Mouse (Mus musculus): ENCODE measurements around the gene Vipr1.

Vipr1 gene

DNA sequence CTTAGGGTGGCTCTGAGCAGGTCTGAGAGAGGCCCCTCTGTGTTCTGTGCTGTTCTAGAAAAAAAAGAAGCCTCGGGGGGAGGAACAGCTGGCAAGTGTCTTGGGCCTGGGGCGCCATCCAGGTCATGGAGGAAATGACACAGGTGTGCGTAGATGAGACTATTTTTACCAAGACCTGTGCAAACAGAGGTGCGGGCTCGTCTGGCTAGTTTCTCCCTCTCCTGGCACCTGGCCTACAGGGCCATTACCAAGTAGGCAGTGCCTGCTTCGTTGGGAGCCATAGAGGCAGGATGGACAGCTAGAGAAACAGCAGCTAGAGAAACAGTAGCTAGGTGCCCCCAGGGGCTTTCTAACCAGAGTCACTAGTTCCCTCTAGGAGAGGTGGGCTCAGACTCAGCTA lies 9.2 kb upstream of the Vipr1 start:
- DNase-seq (ENCODE audit: low spot score in 2 of 2) = no peak

DNA sequence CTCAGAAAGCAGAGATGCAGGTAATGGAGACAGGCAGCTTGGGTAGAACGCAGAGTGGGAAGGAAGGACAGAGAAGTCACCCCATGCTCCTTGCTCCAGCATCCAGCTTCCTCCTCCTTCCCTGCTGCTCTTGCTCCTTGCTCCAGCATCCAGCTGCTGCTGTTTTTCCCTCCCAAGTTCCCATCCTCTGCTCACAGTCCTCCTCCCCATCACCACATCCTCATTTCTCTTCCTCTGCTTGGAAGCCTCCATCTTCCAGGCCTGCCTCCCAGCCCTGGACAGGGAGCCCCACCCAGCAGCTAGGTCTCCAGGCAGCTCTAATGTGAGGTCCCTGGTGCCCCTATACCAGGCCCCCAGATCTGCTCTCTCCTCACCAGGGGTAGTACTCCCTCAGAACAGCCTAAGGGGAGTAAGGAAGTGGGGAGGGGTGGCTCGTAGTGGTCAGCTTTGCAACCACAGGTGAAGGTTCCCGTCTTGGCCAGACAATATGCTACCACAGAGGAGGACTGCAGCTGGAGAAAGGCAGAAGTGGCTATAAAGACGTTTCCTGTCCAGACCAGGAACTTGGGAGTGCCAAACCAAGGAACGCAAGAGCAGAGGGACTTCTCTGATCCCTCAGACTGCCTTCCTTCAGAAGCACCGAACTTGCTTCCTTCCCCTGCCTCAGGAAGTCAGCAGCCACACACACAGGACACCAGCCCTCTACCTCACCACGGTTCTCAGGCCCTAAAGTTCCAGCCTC lies 6.5 kb upstream of the Vipr1 start:
- DNase-seq (ENCODE audit: low spot score in 2 of 2) = no peak

DNA sequence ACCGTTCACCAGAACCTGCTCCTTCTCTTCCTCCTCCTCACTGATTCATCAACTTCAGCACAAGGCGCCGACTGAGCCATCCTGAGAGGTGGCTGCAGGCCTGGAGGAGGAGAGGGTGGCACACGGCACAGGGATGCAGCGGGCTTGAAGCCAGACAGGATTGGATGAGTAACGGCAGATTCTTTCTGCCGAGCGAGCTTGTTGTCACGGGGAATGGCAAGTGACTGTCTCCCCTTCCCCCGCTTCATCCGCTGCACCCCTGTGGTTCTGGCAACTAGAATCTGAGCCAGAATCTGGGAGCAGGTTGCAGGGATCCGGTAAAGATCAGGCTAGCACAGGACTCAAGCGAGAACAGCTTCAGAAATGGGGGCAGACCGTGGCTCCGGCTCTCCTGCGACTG lies 2.7 kb upstream of the Vipr1 start:
- peak; percentile 82 to 85 for DNase-seq (ENCODE audit: low spot score in 2 of 2)

DNA sequence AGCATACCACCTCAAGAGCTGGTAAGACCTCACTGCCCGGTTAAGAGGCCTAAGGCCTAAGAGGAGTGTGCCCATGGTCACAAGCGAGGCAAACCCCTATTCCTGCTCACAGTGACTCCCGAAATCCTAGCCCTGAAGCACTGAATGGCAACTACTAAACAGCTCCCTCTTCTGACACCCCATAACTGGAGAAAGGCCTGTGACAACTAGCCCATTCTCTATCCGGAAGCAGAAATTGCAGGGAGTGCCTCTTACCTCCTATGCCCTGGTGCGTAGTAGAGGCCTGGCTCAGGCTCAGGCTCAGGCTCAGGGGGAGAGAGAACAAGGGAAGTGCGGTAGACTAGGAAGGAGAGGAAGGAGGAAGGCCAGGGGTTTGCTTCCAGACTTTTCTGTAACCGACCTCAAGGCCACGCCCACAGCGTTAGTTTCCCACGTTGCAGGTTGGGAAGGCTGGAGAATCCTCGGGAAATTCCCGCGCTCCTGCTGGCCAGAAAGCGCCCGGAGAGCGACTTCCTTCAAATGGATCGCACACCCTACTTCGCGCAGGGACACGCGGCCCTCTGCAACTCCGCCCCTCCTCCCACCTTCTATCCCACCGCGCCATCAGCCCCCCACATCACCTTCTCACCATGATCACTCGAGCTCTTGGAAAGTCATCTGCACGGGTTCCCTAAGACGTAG lies 1.1 kb upstream of the Vipr1 start:
- peak in 1 of 2 experiments; percentile 39 for DNase-seq (ENCODE audit: low spot score in 2 of 2)

DNA sequence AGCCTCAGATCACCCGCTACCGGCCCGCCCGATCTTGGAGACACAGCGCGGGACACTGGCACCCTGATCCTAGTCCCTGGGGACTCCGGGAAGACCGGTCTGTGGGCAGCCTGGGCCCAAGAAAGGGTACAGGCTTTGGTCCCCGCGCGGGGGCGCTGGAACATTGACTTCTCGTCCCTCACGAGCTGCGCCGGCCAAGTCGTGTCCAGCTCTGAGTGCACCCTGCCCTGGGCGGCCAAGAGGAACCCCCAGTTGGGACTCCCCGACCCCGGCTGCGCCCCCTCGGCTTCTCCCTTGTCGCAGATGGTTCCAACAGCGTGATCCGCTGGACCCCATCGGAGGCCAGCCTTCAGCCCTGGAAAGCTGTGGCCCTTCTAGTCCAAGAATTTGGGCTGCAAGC lies 515 bp upstream of the Vipr1 start, which contains the start of gene Lyzl4:
Lyzl4 (minus strand) TSS at position 96 of the 400 bp plus-strand sequence.
- peak; percentile 72 for DNase-seq (ENCODE audit: low spot score in 2 of 2)

DNA sequence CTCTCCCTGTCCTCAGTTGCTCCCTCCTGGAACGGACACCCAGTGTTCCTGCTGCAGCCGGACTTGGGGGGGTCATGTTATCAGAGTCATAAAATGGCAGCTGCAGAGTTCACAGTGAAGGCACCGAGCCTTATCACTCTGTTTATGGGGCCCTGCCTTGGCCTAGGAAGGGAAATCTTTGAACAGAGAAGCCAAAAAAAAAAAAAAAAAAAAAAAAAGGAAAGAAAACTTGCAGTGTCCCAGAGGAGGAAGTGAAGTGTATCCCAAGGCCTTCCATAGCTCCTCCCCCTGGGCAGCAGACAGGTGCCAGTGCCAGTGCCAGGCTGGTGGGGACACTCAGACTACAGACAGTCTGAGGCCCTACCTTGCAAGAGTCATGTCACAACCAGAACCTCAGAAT lies 2.3 kb downstream of the Vipr1 start:
- no peak for DNase-seq (ENCODE audit: low spot score in 2 of 2)

DNA sequence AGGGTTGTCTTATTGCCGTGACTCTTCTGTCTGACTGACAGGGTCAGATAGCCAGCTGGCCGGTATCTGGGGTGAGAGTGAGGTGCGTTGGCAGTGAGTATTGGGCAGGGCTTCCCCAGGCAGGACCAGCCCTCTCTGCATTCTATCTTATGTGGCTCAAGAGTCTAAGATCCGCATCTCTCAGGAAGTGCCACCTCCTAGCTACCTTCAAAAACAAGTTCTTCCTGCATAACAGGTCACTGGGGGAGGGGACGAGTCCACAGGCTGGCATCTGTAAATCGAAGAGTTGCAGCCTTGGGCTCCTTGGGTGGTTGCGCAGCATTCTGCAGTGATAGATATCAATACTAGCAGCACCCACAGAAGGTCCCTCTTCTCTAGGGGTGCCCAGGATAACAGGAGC lies 4.5 kb downstream of the Vipr1 start:
- no peak for DNase-seq (ENCODE audit: low spot score in 2 of 2)

DNA sequence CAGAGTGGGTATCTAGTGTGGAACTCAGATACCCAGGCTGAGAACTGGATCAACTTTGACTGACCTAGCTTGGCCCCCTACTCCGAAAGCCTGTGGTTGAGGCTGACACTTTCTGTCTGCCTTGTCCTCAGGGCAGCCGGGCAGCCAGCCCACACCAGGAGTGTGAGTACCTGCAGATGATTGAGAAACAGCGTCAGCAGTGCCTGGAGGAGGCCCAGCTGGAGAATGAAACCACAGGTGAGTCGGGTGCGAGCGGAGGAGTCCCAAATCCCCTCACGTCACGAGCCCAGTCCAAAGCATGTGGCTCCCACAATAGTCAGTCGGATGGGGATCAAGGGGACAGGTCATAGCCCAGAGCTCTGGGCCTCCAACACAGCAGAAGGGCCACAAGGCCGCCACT lies 11.2 kb downstream of the Vipr1 start:
- no peak for DNase-seq (ENCODE audit: low spot score in 2 of 2)

DNA sequence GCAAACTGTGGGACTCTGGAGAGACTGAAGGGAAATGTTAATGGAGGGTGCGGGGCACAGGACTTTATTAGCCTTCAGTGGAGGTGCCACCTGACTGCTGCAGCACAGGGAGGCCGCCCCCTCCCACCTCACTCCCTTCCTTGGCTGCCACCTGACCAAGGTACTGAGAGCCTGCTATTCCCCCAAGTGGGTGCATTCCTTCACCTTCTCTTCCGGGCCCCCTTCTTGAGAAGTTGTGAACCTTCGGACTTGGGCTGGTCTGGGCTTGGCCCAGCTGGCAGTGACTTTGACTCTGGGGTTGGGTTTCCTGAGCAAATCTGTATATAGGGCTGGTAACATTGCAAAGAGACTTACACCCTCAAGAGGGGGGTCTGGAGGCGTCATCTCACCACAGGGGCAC lies 13.8 kb downstream of the Vipr1 start:
- no peak for DNase-seq (ENCODE audit: low spot score in 2 of 2)

DNA sequence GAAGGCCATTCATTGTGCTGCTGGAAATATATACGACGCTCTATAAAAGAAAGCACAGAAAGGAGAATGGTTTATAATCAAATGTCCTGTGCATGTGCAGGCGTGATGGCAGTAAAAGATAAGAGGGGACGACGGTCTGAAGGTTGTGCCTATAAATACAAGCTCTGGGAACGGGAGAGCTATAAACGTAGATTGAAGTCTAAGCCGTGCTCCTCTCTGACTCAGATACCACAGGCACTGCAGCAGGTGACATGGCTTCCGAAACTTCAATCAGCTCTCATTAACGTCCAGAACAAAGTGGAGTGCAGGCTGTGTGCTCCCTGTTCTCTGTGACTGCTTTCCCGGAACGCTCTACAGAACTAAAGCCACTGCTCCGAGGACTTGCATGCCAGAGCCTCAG lies 14.6 kb downstream of the Vipr1 start:
- DNase-seq (ENCODE audit: low spot score in 2 of 2) = no peak

DNA sequence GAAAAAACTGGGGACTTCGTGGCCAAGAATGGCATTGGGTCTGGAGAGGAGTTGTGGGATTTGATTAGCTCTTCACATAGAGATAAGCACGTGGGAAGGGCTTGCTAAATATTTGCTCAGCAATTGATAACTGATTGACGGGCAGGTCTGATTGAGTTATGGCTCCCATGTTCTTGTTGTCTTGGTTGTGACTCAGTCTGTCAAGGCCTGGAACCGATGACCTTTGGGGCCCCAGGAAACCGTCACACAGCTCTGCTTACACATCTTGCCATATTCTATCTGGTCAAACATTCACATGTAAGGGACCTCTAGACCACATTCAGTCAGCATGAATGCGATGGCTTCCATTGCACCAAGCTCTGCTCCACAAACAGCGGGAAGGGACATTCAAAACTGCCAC lies 15.7 kb downstream of the Vipr1 start:
- no peak for DNase-seq (ENCODE audit: low spot score in 2 of 2)

DNA sequence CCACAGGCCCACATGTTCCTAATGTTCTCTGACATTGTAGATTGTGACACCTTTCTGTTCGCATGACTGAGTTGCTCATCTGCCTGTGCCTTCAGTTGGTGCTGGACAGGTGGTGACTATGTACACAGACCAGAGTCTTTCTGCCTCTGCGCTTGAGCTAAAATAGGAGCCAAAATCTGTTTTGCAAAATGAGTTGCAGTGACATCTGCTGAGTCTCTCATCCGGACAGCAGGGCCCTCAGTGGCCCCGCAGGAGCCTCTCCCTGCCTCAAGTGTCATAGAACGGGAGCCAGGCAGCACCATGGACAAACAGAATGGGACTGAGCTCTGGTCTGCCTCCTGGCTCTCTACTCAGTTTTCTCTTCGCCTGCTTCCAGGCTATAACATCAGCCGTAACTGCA lies 17.3 kb downstream of the Vipr1 start:
- no peak for DNase-seq (ENCODE audit: low spot score in 2 of 2)

DNA sequence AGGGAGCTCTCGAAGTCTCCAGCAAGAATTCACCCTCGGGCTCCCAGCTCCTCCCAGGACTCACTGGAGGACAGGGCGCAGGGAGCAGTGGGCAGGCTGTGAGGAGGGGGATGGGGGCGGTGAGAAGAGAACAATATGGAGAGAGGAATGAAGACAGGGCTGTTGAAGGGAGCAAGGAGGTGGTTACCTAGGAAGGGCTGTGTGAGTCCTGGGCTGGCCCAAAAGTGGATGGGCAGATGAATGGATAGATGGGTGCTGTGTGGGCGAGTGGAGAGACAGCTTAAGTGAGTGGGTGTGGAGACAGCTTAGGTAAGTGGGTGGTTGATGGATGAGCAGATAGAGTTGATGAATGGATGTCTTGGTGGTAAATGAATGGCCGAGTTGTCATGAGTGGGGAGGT lies 21.0 kb downstream of the Vipr1 start:
- peak in 1 of 2 experiments; percentile 50 for DNase-seq (ENCODE audit: low spot score in 2 of 2)

DNA sequence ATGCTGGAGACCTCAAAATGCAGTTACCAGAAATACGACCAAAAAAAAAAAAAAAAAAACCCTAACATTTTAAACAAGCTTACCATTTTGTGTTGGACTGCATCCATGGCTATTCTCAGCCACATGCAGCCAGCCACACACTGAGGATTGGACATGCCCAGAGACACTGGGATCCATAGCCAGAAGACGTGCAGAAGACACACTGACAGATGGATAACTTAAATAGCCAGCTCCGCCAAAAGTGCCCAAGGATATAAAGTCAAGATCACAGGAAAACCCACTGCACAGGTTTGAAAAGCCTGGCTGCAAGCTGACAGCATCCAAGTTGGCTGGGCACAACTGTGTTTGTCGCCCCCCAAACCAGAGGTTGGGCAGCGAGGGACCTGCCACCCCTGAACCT lies 21.6 kb downstream of the Vipr1 start:
- peak; percentile 55 to 73 for DNase-seq (ENCODE audit: low spot score in 2 of 2)

DNA sequence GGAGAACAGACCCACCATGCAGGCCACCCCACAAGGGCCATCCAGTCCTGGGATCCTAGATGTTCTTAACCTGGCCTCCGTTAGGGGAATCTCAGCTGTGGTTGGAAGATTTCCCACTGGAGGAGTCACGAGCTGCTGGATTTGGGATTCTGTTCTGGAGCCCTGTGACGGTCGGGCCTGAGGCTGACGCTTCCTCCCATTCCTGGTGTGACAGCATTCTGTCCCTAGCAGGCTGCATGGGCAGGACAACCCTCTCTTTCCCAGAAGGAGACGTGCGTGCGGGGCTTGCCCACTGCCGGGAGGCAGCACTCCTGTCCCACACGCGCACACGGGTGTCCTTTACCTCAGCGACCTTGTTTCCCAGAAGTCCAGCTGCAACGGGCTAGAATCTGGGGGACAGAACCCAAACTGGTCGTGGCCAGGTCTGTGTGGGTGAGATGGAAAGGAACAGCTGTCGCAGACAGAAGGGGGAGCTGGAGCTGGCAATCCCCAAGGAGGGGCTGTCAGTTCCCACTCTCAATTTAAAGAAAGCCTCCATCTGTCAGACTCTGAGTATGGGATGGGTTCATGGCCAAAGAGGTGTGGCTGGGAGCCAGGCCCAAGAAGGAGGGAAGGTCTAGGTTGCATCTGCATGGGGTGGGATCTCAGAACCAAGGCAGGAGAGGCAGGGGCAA lies 24.6 kb downstream of the Vipr1 start:
- DNase-seq (ENCODE audit: low spot score in 2 of 2) = peak; percentile 45 to 52

DNA sequence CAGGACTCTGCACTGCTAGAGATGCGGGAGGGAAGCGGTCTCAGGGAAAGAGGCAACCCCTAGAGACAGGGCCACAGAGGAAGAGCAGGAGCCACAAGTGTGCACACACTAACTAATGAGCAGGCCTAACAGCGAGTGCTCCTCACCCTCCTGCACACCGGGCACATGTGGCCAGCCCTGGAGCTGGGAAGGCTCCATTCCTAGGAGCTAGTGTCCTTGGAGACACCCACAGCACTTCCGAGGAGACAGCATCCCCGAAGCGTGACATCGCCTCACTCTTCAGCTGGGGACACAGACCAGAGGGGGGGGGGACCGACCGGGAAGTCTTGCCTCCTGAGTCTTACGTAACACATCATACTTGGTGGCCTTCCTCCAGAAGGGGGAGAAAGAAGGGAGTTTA lies 25.3 kb downstream of the Vipr1 start:
- peak; percentile 44 to 45 for DNase-seq (ENCODE audit: low spot score in 2 of 2)

DNA sequence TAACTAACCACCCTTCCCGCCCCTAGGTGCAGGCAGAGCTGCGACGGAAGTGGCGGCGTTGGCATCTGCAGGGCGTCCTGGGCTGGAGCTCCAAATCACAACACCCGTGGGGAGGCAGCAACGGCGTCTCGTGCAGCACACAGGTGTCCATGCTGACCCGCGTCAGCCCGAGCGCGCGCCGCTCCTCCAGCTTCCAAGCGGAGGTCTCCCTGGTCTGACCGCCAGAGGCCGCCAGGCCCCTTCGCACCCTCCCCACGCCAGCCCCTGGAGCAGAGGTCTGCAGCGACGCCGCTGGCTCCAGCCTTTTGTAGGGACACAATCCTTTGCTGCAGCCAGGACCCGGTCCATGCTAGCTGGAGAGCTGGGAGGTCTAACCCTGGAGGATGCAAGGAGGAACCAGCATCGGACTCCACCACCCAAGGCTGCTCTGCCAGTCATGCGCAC lies 26.9 kb downstream of the Vipr1 start:
- DNase-seq (ENCODE audit: low spot score in 2 of 2) = no peak

DNA sequence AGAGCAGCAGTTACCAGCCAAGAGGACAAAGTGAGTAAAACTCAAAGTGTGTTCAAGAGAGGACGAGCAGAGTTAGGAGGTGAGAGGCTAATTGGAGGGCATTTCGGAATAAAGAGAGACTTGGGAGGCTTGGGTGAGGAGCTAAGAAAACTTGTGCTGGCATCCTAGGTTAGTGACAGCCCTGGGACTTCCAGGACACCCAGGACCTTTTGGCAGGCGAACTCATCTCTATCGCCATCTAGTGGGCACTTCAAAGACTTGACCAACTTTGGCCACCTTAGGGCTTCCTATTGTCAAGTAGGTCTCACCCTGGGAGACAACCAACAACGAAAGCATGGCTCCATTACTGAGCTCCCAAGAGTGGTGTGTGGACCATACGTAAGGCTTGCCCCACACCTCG lies 28.8 kb downstream of the Vipr1 start:
- DNase-seq (ENCODE audit: low spot score in 2 of 2) = no peak

DNA sequence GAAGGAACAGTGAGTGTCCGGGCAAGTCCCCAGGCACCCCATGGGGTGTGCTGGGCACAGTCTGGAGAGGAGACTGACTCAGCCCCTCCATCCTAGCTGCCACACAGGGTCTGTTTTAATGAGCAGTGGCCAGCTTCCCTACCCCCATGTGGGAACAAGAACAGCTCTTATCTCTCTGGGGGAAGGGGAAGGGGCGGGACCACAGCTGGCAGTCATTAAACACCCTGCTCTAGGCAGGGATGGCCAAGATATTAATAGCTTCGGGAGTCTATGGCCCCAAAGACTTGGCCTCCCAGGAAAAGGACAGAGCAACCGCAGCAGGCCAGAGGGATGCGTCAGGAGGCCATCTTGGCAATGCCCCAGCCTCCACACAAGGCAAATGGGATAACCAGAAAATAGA lies 29.8 kb downstream of the Vipr1 start:
- no peak for DNase-seq (ENCODE audit: low spot score in 2 of 2)

DNA sequence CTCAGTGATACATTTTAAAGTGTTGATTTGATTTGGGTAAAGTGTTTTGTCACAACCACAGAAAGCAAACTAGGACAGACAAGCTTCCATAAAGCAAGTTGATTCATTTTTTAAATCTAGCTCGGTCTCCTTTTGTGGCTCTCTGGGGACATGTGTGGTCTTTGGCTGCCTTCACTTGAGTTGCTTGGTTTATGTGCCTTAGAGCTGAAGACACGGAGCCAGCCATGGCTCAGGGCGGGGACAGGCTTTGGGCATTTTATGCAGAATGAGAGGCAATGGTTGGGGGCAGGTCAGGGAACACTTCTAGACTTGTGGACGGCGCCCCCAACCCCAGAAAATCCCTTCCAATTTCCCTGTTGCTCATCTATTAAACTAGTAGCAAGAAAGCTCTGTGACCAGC lies 31.2 kb downstream of the Vipr1 start:
- no peak for DNase-seq (ENCODE audit: low spot score in 2 of 2)

DNA sequence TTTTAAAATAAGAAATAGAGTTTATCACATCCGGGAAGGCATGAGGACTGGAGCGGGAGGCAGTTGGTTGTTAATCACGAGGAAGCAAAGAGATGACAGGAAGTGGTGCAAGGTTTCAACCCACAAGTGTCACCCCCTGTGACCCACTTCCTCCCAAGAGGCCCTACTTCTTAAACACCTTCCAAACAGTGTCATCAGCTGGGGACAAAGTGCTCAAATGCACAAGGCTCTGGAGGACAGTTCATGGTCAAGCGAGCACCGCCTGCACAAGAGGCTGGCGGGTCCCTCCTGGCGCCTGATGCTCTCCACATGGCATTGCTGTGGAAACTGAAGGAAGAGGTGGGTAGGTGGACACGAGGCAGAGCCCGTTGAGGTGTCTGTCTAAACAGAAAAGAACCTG lies 32.5 kb downstream of the Vipr1 start:
- no peak for DNase-seq (ENCODE audit: low spot score in 2 of 2)

DNA sequence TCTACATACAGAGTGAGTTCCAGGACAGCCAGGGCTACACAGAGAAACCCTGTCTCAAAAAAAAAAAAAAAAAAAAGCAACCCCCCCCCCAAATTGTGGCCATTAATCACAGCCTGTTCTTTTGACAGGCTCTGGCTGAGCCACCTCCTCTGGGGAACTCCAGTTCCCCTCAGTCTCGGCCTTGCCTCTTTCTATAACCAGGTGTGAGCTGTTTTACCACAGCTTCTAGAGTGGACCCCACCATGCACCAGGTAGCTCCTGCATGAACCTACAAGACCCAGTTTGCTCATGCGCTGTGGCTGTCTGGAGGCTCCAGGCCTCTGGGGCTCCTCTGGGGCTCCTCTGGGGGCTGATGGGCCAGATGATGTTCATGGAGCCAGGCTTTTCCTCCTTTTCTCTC lies 33.0 kb downstream of the Vipr1 start:
- no peak for DNase-seq (ENCODE audit: low spot score in 2 of 2)

DNA sequence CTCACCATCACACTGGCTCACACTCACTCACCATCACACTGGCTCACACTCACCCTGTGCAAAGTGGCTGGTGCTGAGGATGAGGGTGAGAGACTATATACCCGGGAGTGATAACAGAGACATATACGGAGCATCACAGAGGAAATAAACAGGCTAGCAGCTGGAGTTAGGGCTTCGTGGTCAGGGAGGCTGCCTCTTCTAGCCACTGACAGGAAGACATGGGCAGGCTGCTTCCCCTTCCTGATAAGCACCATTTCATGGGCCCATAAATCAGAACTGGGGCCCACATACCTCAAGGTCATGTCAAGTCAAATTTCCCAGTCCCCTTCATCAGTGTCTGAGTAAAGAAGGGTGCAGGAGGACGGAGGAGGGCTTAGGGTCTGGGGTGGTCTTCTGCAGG lies 34.6 kb downstream of the Vipr1 start:
- no peak for DNase-seq (ENCODE audit: low spot score in 2 of 2)
